Mouse (Mus musculus): Measurements from ENCODE around the gene Nfe2l1.
A peak's percentile ranks its signal among the peaks of the same experiment; 100 is the strongest.
"Not testable (repeated sequence)": the region's sequence is repeated elsewhere in the genome, so short reads cannot be mapped to it uniquely, and the experiment has no call there.

Nfe2l1 gene

DNA sequence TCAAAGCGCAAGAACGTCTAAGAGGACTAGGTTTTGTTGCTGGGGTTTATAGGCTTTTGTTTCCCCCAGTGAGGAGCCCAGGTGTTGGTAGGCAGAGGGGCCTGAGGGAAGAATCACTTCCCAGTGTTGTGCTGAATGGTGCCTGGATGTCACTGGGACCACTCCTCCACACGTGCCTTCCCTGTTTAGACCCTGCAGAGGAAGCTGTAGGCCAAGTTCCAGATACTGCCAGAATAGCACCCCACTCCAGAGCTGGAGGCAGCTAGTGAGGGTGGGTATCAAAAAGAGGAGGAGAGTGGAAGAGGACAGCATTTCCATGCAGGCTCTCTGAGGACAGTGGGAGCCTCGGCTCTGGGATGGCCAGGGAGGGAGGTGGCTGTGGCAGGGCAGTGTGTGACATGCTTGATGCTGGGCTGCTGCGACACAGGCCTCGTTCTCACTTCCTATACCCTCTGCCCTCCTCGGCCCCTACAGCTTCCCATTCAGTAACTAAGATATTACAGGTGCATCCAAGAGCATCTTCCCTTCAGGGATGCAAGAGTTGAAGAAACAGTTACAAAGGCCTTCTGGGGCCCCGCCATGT lies 11.5 kb downstream of the Nfe2l1 start:
- no peak for DNase-seq (ENCODE audit: low spot score in 2 of 2)

- DNase-seq (ENCODE audit: low spot score in 2 of 2), result no peak
These were observed 12.8 kb downstream of the Nfe2l1 start for GRCm38 (mm10) chr11:96816979-96817378.

GRCm38 (mm10) chr11:96816494-96816893 lies 13.3 kb downstream of the Nfe2l1 start:
- DNase-seq (ENCODE audit: low spot score in 2 of 2), result no peak

DNA sequence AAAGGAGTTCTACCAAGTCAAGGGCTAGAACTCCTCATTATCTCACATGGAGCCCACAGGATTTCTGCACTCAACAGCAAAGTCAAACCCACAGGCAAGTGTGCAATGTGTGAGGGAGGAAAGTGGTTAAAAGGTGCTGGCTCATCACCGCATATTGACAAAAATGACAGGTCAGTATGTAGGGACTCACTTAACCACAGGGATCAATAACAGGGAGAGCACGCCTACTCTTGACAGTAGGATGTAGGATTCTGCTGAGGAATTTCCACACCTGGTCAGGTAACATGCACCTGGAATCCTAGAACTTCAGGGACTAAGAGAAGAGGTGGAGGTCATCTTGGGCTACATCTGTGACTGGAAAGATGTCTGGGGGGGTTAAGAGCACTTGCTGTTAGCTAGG lies 13.9 kb downstream of the Nfe2l1 start:
- no peak for DNase-seq (ENCODE audit: low spot score in 2 of 2)

- DNase-seq (ENCODE audit: low spot score in 2 of 2), result no peak
These were observed 15.3 kb downstream of the Nfe2l1 start for GRCm38 (mm10) chr11:96814443-96814842.

DNA sequence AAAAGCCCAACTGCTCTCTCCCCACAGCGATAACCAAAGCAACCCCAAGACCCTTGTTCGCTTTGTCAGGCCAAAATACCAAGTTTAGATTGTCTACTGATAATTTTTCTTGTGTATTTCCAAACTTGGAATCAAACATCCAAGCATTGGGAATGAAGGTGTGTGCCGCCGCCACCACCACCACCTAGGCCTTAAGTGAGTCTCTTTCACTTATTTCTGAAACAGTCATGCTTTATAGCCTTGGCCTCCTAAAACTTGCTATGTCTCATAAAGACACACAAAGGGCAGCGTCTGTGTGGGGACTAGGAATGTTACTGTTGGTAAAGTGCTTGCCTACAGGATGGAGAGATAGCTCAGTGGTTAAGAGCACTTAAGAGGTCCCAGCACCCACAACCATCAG lies 15.8 kb downstream of the Nfe2l1 start:
- DNase-seq (ENCODE audit: low spot score in 2 of 2), result no peak

DNA sequence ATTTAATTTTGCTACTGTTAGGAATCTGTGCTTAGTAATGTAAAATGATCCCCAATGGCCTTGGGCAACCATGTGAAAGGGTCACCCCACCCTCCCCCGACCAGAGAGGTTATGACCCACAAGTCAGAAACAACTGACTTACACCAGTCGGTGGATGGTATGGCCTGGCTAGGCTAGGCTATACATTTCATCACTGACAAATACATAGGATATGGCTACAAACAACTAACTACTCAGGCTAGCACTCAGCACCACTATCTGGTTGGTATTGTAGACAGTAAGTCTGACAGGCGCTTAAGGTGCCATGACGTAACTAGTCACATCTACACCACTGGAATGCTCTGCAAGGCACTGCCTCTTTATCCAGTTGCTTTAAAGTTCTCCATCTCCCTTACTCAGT lies 16.3 kb downstream of the Nfe2l1 start:
- DNase-seq (ENCODE audit: low spot score in 2 of 2), result no peak

- not testable (repeated sequence) for DNase-seq (ENCODE audit: low spot score in 2 of 2)
These were observed 18.6 kb downstream of the Nfe2l1 start for GRCm38 (mm10) chr11:96811188-96811587.

GRCm38 (mm10) chr11:96809562-96810235 lies 20.1 kb downstream of the Nfe2l1 start:
- no peak for DNase-seq (ENCODE audit: low spot score in 2 of 2)

GRCm38 (mm10) chr11:96808066-96808465 lies 21.7 kb downstream of the Nfe2l1 start:
- DNase-seq (ENCODE audit: low spot score in 2 of 2), result no peak

DNA sequence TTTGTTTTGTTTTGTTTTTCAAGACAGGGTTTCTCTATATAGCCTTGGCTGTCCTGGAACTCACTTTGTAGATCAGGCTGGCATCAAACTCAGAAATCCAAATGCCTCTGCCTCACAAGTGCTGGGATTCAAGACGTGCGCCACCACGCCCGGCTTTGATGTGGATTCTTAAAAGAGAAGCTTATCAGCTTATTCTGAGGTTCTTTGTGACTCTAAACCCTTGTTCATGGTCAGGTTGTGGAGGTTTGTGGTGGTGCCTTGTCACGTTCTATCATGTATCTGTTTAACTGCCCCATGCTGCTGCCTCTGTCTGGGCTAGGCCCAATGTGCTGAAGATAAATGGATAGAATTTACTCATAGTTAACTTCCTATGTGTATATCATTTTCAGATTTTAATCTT lies 24.2 kb downstream of the Nfe2l1 start:
- no peak for DNase-seq (ENCODE audit: low spot score in 2 of 2)

- no peak for DNase-seq (ENCODE audit: low spot score in 2 of 2)
These were observed 30.3 kb downstream of the Nfe2l1 start for GRCm38 (mm10) chr11:96799511-96799910.

DNA sequence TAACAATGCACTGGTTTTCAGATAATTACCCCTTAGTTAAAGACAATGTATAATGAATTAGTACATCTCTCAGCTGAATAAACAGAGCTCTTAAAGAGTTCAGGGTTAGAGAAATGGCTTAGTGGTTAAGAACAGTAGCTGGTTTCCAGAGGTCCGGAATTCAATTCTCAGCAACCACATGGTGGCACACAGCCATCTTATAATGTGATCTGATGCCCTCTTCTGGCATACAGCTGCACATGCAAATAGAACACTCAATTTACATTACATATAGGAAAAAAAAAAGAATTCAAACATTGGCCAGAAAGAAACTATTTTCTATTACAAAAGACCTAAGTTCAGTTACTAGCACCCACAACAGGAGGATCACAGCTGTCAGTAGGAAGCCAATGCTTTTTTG lies 33.2 kb downstream of the Nfe2l1 start:
- DNase-seq (ENCODE audit: low spot score in 2 of 2), result no peak

DNA sequence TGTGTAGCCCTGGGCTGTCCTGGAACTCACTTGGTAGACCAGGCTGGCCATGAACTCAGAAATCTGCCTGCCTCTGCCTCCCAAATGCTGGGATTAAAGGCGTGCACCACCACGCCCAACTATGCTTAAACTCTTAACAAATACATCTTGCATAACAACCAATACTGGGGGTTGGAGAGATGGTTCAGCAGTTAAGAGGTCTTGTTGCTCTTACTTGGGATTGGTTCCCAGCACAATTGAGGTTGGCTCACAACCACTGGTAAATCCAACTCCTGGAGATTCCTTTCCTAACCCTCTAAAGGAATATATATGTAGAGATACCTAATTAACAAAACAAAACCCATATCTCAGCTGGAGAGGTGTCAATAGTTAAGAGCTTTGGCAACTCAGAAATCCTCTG lies 33.7 kb downstream of the Nfe2l1 start:
- no peak for DNase-seq (ENCODE audit: low spot score in 2 of 2)

DNA sequence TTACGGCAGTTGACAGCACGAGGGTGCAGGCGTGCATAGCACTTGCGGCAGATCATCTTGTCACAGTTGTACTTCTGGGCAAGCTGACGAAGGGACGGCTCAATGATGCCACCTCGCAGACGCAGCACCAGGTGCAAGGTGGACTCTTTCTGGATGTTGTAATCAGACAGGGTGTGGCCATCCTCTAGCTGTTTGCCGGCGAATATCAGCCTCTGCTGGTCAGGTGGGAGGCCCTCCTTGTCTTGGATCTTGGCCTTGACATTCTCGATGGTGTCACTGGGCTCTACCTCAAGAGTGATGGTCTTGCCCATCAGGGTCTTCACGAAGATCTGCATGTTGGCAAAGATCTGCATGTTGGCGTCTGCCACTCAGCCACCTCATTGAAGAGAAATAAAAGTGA lies 34.3 kb downstream of the Nfe2l1 start:
- no peak for DNase-seq (ENCODE audit: low spot score in 2 of 2)

GRCm38 (mm10) chr11:96790681-96791080 lies 39.1 kb downstream of the Nfe2l1 start:
- DNase-seq (ENCODE audit: low spot score in 2 of 2), result no peak

DNA sequence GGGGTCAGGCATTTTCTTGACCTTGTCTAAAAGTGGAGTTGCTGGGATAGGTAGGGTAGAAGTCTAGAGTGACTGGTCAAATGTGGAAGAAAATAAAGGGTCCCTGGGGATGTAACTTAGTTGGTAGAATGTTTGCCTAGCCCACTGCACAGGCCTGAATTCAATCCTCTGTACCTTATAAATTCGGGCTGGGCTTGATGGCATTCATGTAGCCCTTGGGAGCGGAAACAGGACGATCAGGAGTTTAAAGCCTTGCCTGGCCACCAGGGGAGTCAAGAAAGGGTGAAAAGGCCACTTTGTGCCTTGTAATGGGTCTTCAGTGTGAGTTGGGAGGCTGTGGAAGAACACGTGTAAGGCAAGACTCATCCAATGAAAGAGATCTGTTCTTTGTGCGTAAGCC lies 39.8 kb downstream of the Nfe2l1 start:
- DNase-seq (ENCODE audit: low spot score in 2 of 2), result no peak

DNA sequence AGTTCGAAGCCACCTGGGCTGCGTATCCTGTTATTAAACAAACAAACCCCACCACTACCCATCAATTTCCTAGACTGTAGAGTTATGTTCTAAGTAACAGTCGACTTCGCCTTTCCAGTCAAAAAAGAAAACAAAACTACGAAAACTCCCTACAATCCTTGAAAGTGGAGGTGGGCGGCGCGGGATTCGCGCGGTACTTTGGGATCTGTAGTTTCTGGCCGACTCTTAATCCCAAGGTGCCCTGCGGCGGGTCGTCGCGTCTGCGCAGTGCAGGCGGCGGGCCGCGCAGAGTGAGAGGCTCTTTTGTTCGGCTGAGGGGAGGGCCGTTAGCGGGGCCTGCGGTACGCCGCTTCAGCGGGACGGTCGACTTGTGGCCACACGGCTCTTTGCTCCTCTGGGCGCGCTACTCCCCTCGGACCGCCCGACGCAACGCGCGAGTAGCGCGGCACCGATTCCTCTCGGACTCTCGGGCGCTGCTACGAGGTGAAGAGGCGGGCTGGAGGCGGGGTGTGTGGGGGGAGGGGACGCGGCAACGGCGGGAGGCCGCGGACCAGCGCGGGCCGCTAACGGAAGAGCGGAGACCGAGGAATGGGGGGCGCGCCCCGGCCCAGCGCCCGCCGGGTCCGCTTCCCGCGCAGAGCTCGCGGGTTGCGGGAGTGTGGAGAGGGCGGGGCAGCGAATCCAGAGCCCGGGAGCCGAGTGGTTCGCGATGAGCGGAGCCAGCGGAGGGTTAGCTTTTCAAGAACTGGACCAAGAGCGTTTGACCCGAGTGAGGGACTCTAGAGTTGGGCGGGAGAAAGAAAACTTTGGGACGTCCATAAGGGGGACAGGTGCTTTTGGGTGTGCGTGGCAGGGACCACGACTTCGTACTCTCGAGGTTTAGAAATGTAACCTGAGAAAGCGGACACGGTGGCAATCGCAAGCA lies 40.6 kb downstream of the Nfe2l1 start, which contains the start of gene Cbx1:
Cbx1 (plus strand) TSS at position 257 of the 925 bp plus-strand sequence.
- peak; percentile 89 to 93 for DNase-seq (ENCODE audit: low spot score in 2 of 2)

DNA sequence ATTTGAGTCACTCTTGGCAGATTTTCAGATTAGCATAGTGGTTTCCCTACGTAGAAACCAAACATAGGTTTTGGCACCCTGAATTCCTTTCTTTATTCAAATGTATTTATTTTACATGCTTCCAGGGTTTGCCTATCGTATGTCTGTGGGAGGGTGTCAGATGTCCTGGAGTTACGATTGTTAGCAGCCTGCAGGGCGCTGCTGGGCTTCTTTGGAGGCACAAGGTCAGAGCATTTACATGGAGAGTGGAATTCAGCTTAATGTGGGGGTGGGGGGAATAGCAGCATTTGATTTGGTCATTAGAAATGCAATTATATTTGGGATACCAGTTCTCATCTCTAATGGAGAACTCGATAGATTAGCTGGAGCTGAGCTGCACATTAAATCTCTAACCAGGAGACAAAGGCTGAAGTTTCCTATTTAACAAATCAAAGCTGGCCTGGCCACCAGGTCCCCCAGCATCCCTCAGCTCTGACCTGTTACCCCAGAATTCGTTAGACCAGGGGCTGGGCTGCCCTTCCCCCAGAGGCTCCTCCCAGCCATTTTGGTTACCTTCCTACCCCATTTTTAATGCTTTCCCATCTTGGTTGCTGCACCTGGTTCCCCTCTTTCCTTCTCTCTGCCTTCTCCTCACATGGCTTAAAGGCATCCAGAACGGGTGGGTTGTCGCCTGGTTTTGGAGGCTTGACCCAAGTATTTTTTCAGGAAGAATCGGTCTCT lies 42.9 kb downstream of the Nfe2l1 start:
- no peak for DNase-seq (ENCODE audit: low spot score in 2 of 2)

- DNase-seq (ENCODE audit: low spot score in 2 of 2), result peak; percentile 81 to 95
These were observed 44.9 kb downstream of the Nfe2l1 start for GRCm38 (mm10) chr11:96784847-96785246.

DNA sequence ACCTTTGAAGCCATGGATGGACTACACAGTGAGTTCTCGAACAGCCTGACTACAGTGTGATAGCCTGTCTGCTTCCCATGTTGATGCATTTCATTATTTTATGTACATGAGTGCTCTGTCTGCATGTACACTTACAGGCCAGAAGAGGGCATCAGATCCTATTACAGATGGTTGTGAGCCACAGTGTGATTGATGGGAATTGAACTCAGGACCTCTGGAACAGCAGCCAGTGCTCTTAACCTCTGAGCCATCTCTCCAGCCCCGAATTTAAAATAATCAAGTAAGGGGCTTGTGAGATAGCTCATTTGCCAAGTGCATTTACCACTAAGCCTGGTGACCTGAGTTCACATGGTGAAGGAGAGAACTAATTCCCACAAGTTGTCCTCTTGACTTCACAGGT lies 48.3 kb downstream of the Nfe2l1 start:
- no peak for DNase-seq (ENCODE audit: low spot score in 2 of 2)

- no peak for DNase-seq (ENCODE audit: low spot score in 2 of 2)
These were observed 49.5 kb downstream of the Nfe2l1 start for GRCm38 (mm10) chr11:96780306-96780705.
